Mouse (Mus musculus) cerebellum, adult 9-11 months (tissue): ENCODE measurements around the gene Idh2.

Source experiments
- DNase-seq: peaks from one replicate; pipeline ENCODE4 v3.0.0; 2022

Gene Idh2

GRCm38 (mm10) chr7:80081586-80082554 is 33.3 kb downstream of the Idh2 start:
- no peak for DNase-seq

GRCm38 (mm10) chr7:80078792-80079301 is 36.3 kb downstream of the Idh2 start:
- DNase-seq: peak; percentile 92

GRCm38 (mm10) chr7:80077801-80078200 is 37.4 kb downstream of the Idh2 start:
- no peak for DNase-seq

- DNase-seq: no peak
Observed at GRCm38 (mm10) chr7:80076961-80077716, 38.1 kb downstream of the Idh2 start.

- no peak for DNase-seq
Observed at GRCm38 (mm10) chr7:80075946-80076583, 39.1 kb downstream of the Idh2 start.

GRCm38 (mm10) chr7:80074921-80075441 is 40.2 kb downstream of the Idh2 start:
- DNase-seq: peak; percentile 68

GRCm38 (mm10) chr7:80073506-80073905 is 41.7 kb downstream of the Idh2 start:
- DNase-seq: no peak

- no peak for DNase-seq
Observed at GRCm38 (mm10) chr7:80072297-80072696, 42.9 kb downstream of the Idh2 start.

GRCm38 (mm10) chr7:80071209-80071608 is 44.0 kb downstream of the Idh2 start:
- DNase-seq: no peak

GRCm38 (mm10) chr7:80069615-80070327 is 45.4 kb downstream of the Idh2 start:
- DNase-seq: no peak

GRCm38 (mm10) chr7:80068341-80068740 is 46.9 kb downstream of the Idh2 start:
- no peak for DNase-seq

GRCm38 (mm10) chr7:80066675-80067455 is 48.3 kb downstream of the Idh2 start:
- DNase-seq: no peak

- no peak for DNase-seq
Observed at GRCm38 (mm10) chr7:80065250-80065649, 49.9 kb downstream of the Idh2 start.

- DNase-seq: no peak
Observed at GRCm38 (mm10) chr7:80063902-80064736, 51.1 kb downstream of the Idh2 start.

GRCm38 (mm10) chr7:80063244-80063643 is 51.9 kb downstream of the Idh2 start:
- no peak for DNase-seq

- DNase-seq: peak; percentile 67
Observed at GRCm38 (mm10) chr7:80062083-80062826, 52.9 kb downstream of the Idh2 start.

- DNase-seq: no peak
Observed at GRCm38 (mm10) chr7:80060012-80060778, 55.0 kb downstream of the Idh2 start.

GRCm38 (mm10) chr7:80059064-80059838 is 55.9 kb downstream of the Idh2 start:
- no peak for DNase-seq
